Mouse (Mus musculus) G1E (cell line): Measurements from ENCODE around the gene Gbp2. TPM values are rescaled to one million over a fixed set of nuclear protein-coding genes. Genes with fewer than 3 reads are reported as not detected.

Source experiments
- ATAC-seq: 2 replicates; pipeline ENCODE4 v1.8.0; 2016; ENCODE audit warnings: mild to moderate bottlenecking; ENCODE audit not compliant: insufficient number of reproducible peaks, poor library complexity, low FRiP score, severe bottlenecking; ENCODE audit errors: extremely low read depth
- DNase-seq: peaks from one replicate; pipeline ENCODE4 v3.0.0; 2012; ENCODE audit warnings: low spot score
- H3K27me3 ChIP-seq: 2 replicates; pipeline ENCODE4 v1.6.1; 2012; ENCODE audit warnings: mild to moderate bottlenecking, low read length, inconsistent platforms; ENCODE audit not compliant: insufficient read depth
- H3K36me3 ChIP-seq: replicated peaks from 2 replicates; pipeline ENCODE3; 2012; ENCODE audit warnings: mild to moderate bottlenecking, inconsistent platforms
- H3K4me1 ChIP-seq: 2 replicates; pipeline ENCODE4 v1.6.1; 2012; ENCODE audit warnings: low read depth, low read length, inconsistent platforms, mixed read lengths; ENCODE audit not compliant: insufficient read depth
- H3K4me3 ChIP-seq: 2 replicates; pipeline ENCODE4 v1.5.1; 2012; ENCODE audit warnings: low read depth, mild to moderate bottlenecking, inconsistent platforms, low read length, moderate library complexity, mixed read lengths
- H3K9me3 ChIP-seq: replicated peaks from 2 replicates; pipeline ENCODE4 v1.6.1; 2012; ENCODE audit warnings: inconsistent platforms
- CTCF ChIP-seq: IDR thresholded peaks from 2 replicates; pipeline ENCODE4 v1.5.1; 2012; ENCODE audit warnings: low read depth, low read length, inconsistent platforms, mixed read lengths
- GATA1 ChIP-seq: IDR thresholded peaks from 2 replicates; pipeline ENCODE4 v1.6.1; 2012; ENCODE audit warnings: borderline replicate concordance, low read length, inconsistent platforms, mixed read lengths
- GATA2 ChIP-seq: IDR thresholded peaks from 2 replicates; pipeline ENCODE4 v1.6.1; 2012; ENCODE audit warnings: low read depth, low read length, inconsistent platforms, borderline replicate concordance
- POLR2AphosphoS5 ChIP-seq: IDR thresholded peaks from 2 replicates; pipeline ENCODE4 v1.6.1; 2012; ENCODE audit warnings: low read depth, low read length, inconsistent platforms; ENCODE audit not compliant: insufficient replicate concordance
- TAL1 ChIP-seq: conservative IDR thresholded peaks from 2 replicates; pipeline ENCODE4 v1.6.1; 2012; ENCODE audit warnings: low read depth, low read length, inconsistent platforms, mixed read lengths
- polyA plus RNA-seq: library from polyadenylated mRNA; stranded (reverse); fragments of >175 nt; gene quantifications from 2 replicates; pipeline ENCODE4 v1.2.3, GENCODE M21; 2012
- total RNA-seq, 2 experiments: library from RNA; stranded (forward) in 1 of 2; stranded (reverse) in 1 of 2; fragments of 200-1000 nt in 1 of 2; fragments of >200 nt in 1 of 2; fragmentation: Nextera tagmentation in 1 of 2; gene quantifications; 2 replicates each; pipeline ENCODE4 v1.2.3; 2014 to 2017

Gbp2 gene
- 0.29 and 0.30 TPM in 2 replicates for total RNA-seq (2014; fragmentation: Nextera tagmentation)
- 0.46 and 0.87 TPM in 2 replicates for total RNA-seq (2017)
- not detected in 2 replicates for polyA plus RNA-seq

DNA sequence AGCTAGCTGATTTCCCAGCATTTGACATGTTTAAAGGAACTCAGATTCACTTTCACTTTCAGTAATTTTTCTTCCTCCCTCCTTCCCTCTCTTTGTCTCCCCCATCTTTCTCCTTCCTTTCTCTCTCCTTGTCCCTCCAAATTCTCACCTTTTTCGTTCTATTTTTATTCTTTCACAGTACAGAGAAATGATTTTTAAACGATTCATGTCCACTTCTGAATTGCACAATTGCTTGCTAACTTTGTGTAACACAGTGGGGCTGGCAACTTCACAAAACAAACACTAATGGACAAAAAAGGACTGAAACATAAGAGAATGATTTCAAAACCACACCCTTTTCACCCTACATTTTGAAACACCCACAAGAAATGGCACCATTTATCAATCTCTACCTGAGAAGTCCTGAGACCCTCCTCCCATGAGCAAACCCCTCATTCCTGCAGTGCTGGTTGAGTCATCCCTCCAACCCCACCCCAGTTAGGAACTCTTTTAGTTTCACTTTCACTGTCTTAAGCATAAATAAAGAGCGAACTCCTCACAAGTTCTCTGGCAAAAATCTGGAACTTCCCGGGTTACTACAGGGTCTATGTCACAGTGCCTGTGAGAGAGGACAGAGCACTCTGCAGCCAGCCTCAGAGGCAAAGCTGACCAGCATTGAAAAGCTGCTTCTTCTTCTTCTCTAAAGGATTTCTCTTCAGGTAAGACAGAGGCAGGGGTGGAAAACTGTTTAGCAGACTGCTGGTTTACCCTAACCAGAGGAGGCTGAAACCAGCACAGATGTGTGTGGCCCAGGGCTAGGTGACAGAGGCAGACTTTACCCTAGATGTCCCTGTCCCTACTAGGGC lies at the start of gene Gbp2:
Gbp2 (plus strand) TSS at position 492 of the 845 bp plus-strand sequence.
- peak within 1 kb of the TSS; percentile 42 for H3K4me3 ChIP-seq
- DNase-seq (peak; percentile 3), ATAC-seq (peak; percentile 29)
- peaks cover 14% of the 10 kb centered on the region for H3K4me1 ChIP-seq
- TF ChIP-seq CTCF: no peak
- no peak for TF ChIP-seq GATA1
- TF ChIP-seq POLR2AphosphoS5: no peak
- no peak for TF ChIP-seq TAL1
- no peak for TF ChIP-seq GATA2
- H3K9me3 ChIP-seq: no peaks in the 10 kb centered on the region
- H3K36me3 ChIP-seq: no peaks in the 10 kb centered on the region
- peaks cover 4% of the 10 kb centered on the region; the same call in 1 of the 2 replicates for H3K27me3 ChIP-seq

- no peak for ATAC-seq
These were observed 49.7 kb upstream of the Gbp2 start for GRCm38 (mm10) chr3:142570738-142571137.

GRCm38 (mm10) chr3:142577108-142577507 lies 43.3 kb upstream of the Gbp2 start:
- no peak for TF ChIP-seq TAL1
- no peak for TF ChIP-seq CTCF
- no peak for TF ChIP-seq GATA1
- TF ChIP-seq GATA2: no peak
- TF ChIP-seq POLR2AphosphoS5: no peak
- no peaks in the 10 kb centered on the region for H3K36me3 ChIP-seq
- no peaks in the 10 kb centered on the region for H3K27me3 ChIP-seq
- H3K9me3 ChIP-seq: no peaks in the 10 kb centered on the region
- peaks cover 5% of the 10 kb centered on the region; the same call in 1 of the 2 replicates for H3K4me1 ChIP-seq
- ATAC-seq: no peak
- no peak overlapping the region for H3K4me3 ChIP-seq
- DNase-seq: no peak

More at GRCm38 (mm10) chr3:142570738-142571137, 49.7 kb upstream of the Gbp2 start:
- TF ChIP-seq GATA2: no peak
- TF ChIP-seq GATA1: no peak
- no peak for TF ChIP-seq TAL1
- TF ChIP-seq CTCF: no peak
- no peak for TF ChIP-seq POLR2AphosphoS5
- Histone ChIP-seq H3K4me1 (no peaks in the 10 kb centered on the region), H3K9me3 (no peaks in the 10 kb centered on the region), H3K4me3 (no peak overlapping the region), H3K36me3 (no peaks in the 10 kb centered on the region), H3K27me3 (peaks cover 2% of the 10 kb centered on the region; the same call in 1 of the 2 replicates)
- DNase-seq: no peak

DNA sequence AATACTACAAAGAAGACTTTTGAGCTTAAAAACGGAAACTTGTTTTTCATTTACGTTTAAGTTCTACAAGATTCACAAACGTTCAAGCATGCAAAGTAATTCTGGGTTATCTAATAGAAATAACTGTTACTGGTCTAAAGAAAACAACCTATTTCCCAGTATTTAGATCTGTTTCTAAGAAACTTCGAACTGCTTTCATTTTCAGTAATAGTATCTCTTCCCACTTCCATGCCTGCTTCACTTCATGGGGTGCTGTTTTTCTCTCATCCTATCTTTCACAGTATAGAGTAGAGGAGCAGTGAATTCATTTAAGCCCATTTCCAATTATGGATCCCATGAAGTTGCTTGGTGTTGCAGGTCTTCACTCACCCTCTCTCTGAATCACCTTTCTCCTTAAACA lies 42.1 kb upstream of the Gbp2 start:
- ATAC-seq (no peak), DNase-seq (no peak)
- Histone ChIP-seq H3K27me3 (no peaks in the 10 kb centered on the region), H3K4me3 (no peak overlapping the region), H3K4me1 (peaks cover 5% of the 10 kb centered on the region; the same call in 1 of the 2 replicates), H3K36me3 (no peaks in the 10 kb centered on the region), H3K9me3 (no peaks in the 10 kb centered on the region)
- TF ChIP-seq GATA1 (no peak), GATA2 (no peak), POLR2AphosphoS5 (no peak), CTCF (no peak), TAL1 (no peak)

GRCm38 (mm10) chr3:142583067-142583466 lies 37.3 kb upstream of the Gbp2 start:
- Histone ChIP-seq H3K27me3 (no peaks in the 10 kb centered on the region), H3K9me3 (no peaks in the 10 kb centered on the region), H3K4me1 (0 out of 2 replicates have a peak, but pooled peaks cover 2% of the 10 kb centered on the region), H3K36me3 (no peaks in the 10 kb centered on the region), H3K4me3 (no peak overlapping the region)
- TF ChIP-seq GATA2 (no peak), POLR2AphosphoS5 (no peak), TAL1 (no peak)
- DNase-seq: no peak
- ATAC-seq: no peak

DNA sequence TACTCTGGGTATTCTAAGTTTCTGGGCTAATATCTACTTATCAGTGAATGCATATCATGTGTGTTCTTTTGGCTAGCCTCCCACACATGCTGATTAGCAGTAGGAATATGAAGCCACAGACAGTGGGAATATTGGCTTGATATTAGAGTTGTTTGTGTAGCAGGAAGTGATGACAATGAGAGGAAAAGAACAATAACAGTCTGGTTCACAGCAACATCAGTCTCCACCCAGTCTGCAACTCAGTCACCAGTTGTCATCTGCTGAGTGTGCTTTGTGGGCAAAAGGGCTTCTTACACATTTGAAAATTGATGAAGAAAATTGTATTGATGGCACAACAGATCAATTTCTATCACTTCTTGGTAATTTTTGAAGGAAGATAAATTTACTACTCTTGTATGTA lies 33.0 kb upstream of the Gbp2 start:
- DNase-seq (no peak), ATAC-seq (no peak)
- Histone ChIP-seq H3K36me3 (no peaks in the 10 kb centered on the region), H3K4me3 (no peak overlapping the region), H3K27me3 (no peaks in the 10 kb centered on the region), H3K9me3 (no peaks in the 10 kb centered on the region), H3K4me1 (no peaks in the 10 kb centered on the region)
- TF ChIP-seq POLR2AphosphoS5: no peak

DNA sequence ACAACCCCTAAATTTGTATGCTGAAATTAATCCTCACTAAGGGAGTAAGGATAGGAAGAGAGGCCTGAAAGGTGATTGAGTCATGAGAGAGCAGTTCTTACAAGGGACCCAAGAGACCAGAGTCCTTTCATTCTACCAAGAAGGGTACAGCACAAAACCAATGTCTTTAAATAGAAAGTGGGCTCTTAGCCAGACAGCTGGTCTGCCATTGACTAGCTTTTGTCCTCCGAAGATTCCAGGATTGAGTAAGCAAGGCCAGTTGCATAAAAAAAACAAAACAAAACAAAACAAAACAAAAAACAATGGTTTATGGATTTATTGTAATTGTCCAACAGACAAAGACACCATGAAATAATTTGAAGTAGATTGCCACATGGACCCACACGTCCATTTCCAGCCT lies 31.5 kb upstream of the Gbp2 start:
- Histone ChIP-seq H3K27me3 (no peaks in the 10 kb centered on the region), H3K36me3 (no peaks in the 10 kb centered on the region), H3K4me1 (no peaks in the 10 kb centered on the region), H3K4me3 (no peak overlapping the region), H3K9me3 (no peaks in the 10 kb centered on the region)
- ATAC-seq (no peak), DNase-seq (no peak)
- TF ChIP-seq GATA2: no peak
- TF ChIP-seq GATA1: no peak
- no peak for TF ChIP-seq POLR2AphosphoS5
- no peak for TF ChIP-seq TAL1
- TF ChIP-seq CTCF: no peak
